Mouse (Mus musculus) MEL (cell line): ENCODE measurements at regions not wholly inside any gene's neighbourhood (a gene's known extent, or its start where the extent isn't known, plus 50 kb on each side); places are given as distances from the start of the nearest gene placed in this dataset.

Experiments used
- DNase-seq: peaks from one replicate; pipeline ENCODE4 v3.0.0; 2011; ENCODE audit warnings: low read depth, low spot score
- H3K27ac ChIP-seq: 2 replicates; pipeline ENCODE4 v1.5.1; 2012; ENCODE audit warnings: low read depth, mild to moderate bottlenecking, control low read depth, low read length, moderate library complexity; ENCODE audit not compliant: control insufficient read depth
- H3K27me3 ChIP-seq, 2 experiments: fragments of 150-350 bp in 1 of 2; sonication (generic) in 1 of 2; 2 replicates each; pipeline ENCODE4 v1.6.1; 2012; ENCODE audit warnings: low read length in 2 of 2, mild to moderate bottlenecking in 2 of 2, improper control_type of control experiment in 1 of 2, moderate library complexity in 1 of 2; ENCODE audit not compliant: insufficient read depth in 2 of 2, control insufficient read depth in 1 of 2
- H3K36me3 ChIP-seq, 2 experiments: 2 replicates each; pipeline ENCODE4 v1.6.1; 2012 to 2014; ENCODE audit warnings: low read length in 2 of 2, improper control_type of control experiment in 1 of 2, inconsistent platforms in 1 of 2, mild to moderate bottlenecking in 1 of 2; ENCODE audit not compliant: insufficient read depth in 2 of 2, control insufficient read depth in 1 of 2
- H3K4me1 ChIP-seq, 2 experiments: fragments of 150-350 bp in 1 of 2; sonication (generic) in 1 of 2; 2 replicates each; pipeline ENCODE4 v1.6.1; 2012; ENCODE audit warnings: low read length in 2 of 2, improper control_type of control experiment in 1 of 2, mild to moderate bottlenecking in 1 of 2; ENCODE audit not compliant: insufficient read depth in 2 of 2, control insufficient read depth in 1 of 2
- H3K4me3 ChIP-seq, 2 experiments: fragments of 150-350 bp in 1 of 2; sonication (generic) in 1 of 2; 2 replicates each; pipeline ENCODE4 v1.5.1; 2012; ENCODE audit warnings: low read depth in 2 of 2, low read length in 2 of 2, mild to moderate bottlenecking in 2 of 2, moderate library complexity in 2 of 2, control low read depth in 1 of 2, improper control_type of control experiment in 1 of 2; ENCODE audit not compliant: control insufficient read depth in 1 of 2, insufficient read depth in 1 of 2
- H3K79me2 ChIP-seq: 2 replicates; pipeline ENCODE4 v1.6.1; 2012; ENCODE audit warnings: mild to moderate bottlenecking, low read length, moderate library complexity; ENCODE audit not compliant: control insufficient read depth, poor library complexity, insufficient read depth
- H3K9ac ChIP-seq: 2 replicates; pipeline ENCODE4 v1.6.1; 2012; ENCODE audit warnings: low read depth, mild to moderate bottlenecking, control low read depth, low read length, moderate library complexity; ENCODE audit not compliant: control insufficient read depth, poor library complexity, severe bottlenecking
- H3K9me3 ChIP-seq: fragments of 150-350 bp; sonication (generic); replicated peaks from 2 replicates; pipeline ENCODE4 v1.6.1; 2012; ENCODE audit warnings: mild to moderate bottlenecking, low read length, improper control_type of control experiment, moderate library complexity; ENCODE audit not compliant: insufficient read depth
- BHLHE40 ChIP-seq: IDR thresholded peaks from 2 replicates; pipeline ENCODE4 v1.6.1; 2012; ENCODE audit warnings: low read depth, mild to moderate bottlenecking, inconsistent platforms, low read length, improper control_type of control experiment, borderline replicate concordance
- CHD2 ChIP-seq: IDR thresholded peaks from 2 replicates; pipeline ENCODE4 v1.6.1; 2011; ENCODE audit warnings: low read length, improper control_type of control experiment
- CTCF ChIP-seq, 3 experiments: IDR thresholded peaks in 2 of 3; conservative IDR thresholded peaks in 1 of 3; 2 replicates each; pipeline ENCODE4 v1.5.1; 2011 to 2012; ENCODE audit warnings: low read length in 3 of 3, low read depth in 2 of 3, mild to moderate bottlenecking in 2 of 3, improper control_type of control experiment in 1 of 3, inconsistent platforms in 1 of 3, mixed read lengths in 1 of 3, moderate library complexity in 1 of 3; ENCODE audit not compliant: control insufficient read depth in 1 of 3, insufficient read depth in 1 of 3, poor library complexity in 1 of 3, severe bottlenecking in 1 of 3
- ELF1 ChIP-seq: IDR thresholded peaks from 2 replicates; pipeline ENCODE4 v1.6.1; 2014; ENCODE audit warnings: low read depth, mild to moderate bottlenecking, inconsistent platforms, low read length, improper control_type of control experiment, moderate library complexity
- EP300 ChIP-seq, 2 experiments: IDR thresholded peaks; 2 replicates each; pipeline ENCODE4 v1.6.1; 2011; ENCODE audit warnings: improper control_type of control experiment in 2 of 2, low read length in 2 of 2, low read depth in 1 of 2, mild to moderate bottlenecking in 1 of 2
- ETS1 ChIP-seq: IDR thresholded peaks from 2 replicates; pipeline ENCODE4 v1.6.1; 2012; ENCODE audit warnings: low read depth, mild to moderate bottlenecking, inconsistent platforms, low read length, improper control_type of control experiment, moderate library complexity
- GATA1 ChIP-seq: IDR thresholded peaks from 2 replicates; pipeline ENCODE4 v1.6.1; 2011; ENCODE audit warnings: low read depth, low read length, improper control_type of control experiment
- HCFC1 ChIP-seq: IDR thresholded peaks from 2 replicates; pipeline ENCODE4 v1.6.1; 2012; ENCODE audit warnings: low read depth, mild to moderate bottlenecking, inconsistent platforms, low read length, improper control_type of control experiment, moderate library complexity
- KAT2A ChIP-seq: conservative IDR thresholded peaks from 2 replicates; pipeline ENCODE4 v1.6.1; 2012; ENCODE audit warnings: low read depth, low read length, improper control_type of control experiment, inconsistent platforms
- MXI1 ChIP-seq: IDR thresholded peaks from 2 replicates; pipeline ENCODE4 v1.6.1; 2011; ENCODE audit warnings: mild to moderate bottlenecking, low read depth, low read length, improper control_type of control experiment
- NRF1 ChIP-seq: IDR thresholded peaks from 2 replicates; pipeline ENCODE4 v1.6.1; 2014; ENCODE audit warnings: low read depth, mild to moderate bottlenecking, inconsistent platforms, low read length, improper control_type of control experiment, moderate library complexity; ENCODE audit not compliant: poor library complexity, insufficient read depth, severe bottlenecking
- POLR2A ChIP-seq, 2 experiments: IDR thresholded peaks; 2 replicates each; pipeline ENCODE4 v1.6.1; 2011 to 2012; ENCODE audit warnings: low read length in 2 of 2, mild to moderate bottlenecking in 2 of 2, control low read depth in 1 of 2, improper control_type of control experiment in 1 of 2, low read depth in 1 of 2, moderate library complexity in 1 of 2; ENCODE audit not compliant: control insufficient read depth in 1 of 2, insufficient read depth in 1 of 2, poor library complexity in 1 of 2
- POLR2AphosphoS2 ChIP-seq: IDR thresholded peaks from 2 replicates; pipeline ENCODE4 v1.6.1; 2011; ENCODE audit warnings: low read length, improper control_type of control experiment
- RAD21 ChIP-seq: IDR thresholded peaks from 2 replicates; pipeline ENCODE4 v1.6.1; 2011; ENCODE audit warnings: mild to moderate bottlenecking, low read depth, low read length, improper control_type of control experiment
- TAL1 ChIP-seq: IDR thresholded peaks from 2 replicates; pipeline ENCODE4 v1.6.1; 2012; ENCODE audit warnings: mild to moderate bottlenecking, inconsistent platforms, low read length, moderate library complexity, mixed read lengths
- TBP ChIP-seq: IDR thresholded peaks from 2 replicates; pipeline ENCODE4 v1.8.0; 2011; ENCODE audit warnings: low read depth, low read length, improper control_type of control experiment
- TCF12 ChIP-seq: IDR thresholded peaks from 2 replicates; pipeline ENCODE4 v1.6.1; 2014; ENCODE audit warnings: low read depth, mild to moderate bottlenecking, inconsistent platforms, low read length, improper control_type of control experiment, moderate library complexity
- UBTF ChIP-seq: IDR thresholded peaks from 2 replicates; pipeline ENCODE4 v1.6.1; 2012; ENCODE audit warnings: low read depth, mild to moderate bottlenecking, inconsistent platforms, low read length, improper control_type of control experiment, moderate library complexity, borderline replicate concordance; ENCODE audit not compliant: insufficient read depth
- USF2 ChIP-seq, 2 experiments: IDR thresholded peaks; 2 replicates each; pipeline ENCODE4 v1.6.1; 2011 to 2012; ENCODE audit warnings: improper control_type of control experiment in 2 of 2, low read length in 2 of 2, borderline replicate concordance in 1 of 2, inconsistent platforms in 1 of 2, low read depth in 1 of 2, mild to moderate bottlenecking in 1 of 2; ENCODE audit not compliant: insufficient read depth in 1 of 2
- ZNF384 ChIP-seq: IDR thresholded peaks from 2 replicates; pipeline ENCODE4 v1.6.1; 2012; ENCODE audit warnings: low read depth, mild to moderate bottlenecking, inconsistent platforms, low read length, improper control_type of control experiment

- Histone ChIP-seq H3K27me3 (no peaks in the 10 kb centered on the region), H3K4me3 (no peak overlapping the region), H3K9me3 (no peaks in the 10 kb centered on the region), H3K36me3 (no peaks in the 10 kb centered on the region), H3K79me2 (no peaks in the 10 kb centered on the region), H3K4me1 (no peaks in the 10 kb centered on the region), H3K27ac (no peak overlapping the region), H3K9ac (no peak overlapping the region)
- no peak for DNase-seq
- TF ChIP-seq GATA1, result no peak
- TF ChIP-seq CTCF (IDR thresholded peaks at IDR 0.05 in 2 of 3, conservative IDR thresholded peaks at IDR 0.05 in 1 of 3; ENCODE audit: control insufficient read depth in 1 of 3, insufficient read depth in 1 of 3, low read depth in 2 of 3, low read length in 3 of 3, poor library complexity in 1 of 3, severe bottlenecking in 1 of 3), result no peak
- no peak for TF ChIP-seq CHD2
- TF ChIP-seq HCFC1, result no peak
- no peak for TF ChIP-seq ETS1
- TF ChIP-seq NRF1, result no peak
- TF ChIP-seq POLR2AphosphoS2, result no peak
- no peak for TF ChIP-seq KAT2A
- TF ChIP-seq USF2 (IDR thresholded peaks at IDR 0.05; ENCODE audit: borderline replicate concordance in 1 of 2, insufficient read depth in 1 of 2, low read depth in 1 of 2, low read length in 2 of 2), result no peak
- no peak for TF ChIP-seq TBP
- TF ChIP-seq MXI1, result no peak
- no peak for TF ChIP-seq ELF1
- TF ChIP-seq POLR2A (IDR thresholded peaks at IDR 0.05; ENCODE audit: control insufficient read depth in 1 of 2, insufficient read depth in 1 of 2, low read depth in 1 of 2, low read length in 2 of 2, poor library complexity in 1 of 2), result no peak
- no peak for TF ChIP-seq ZNF384
- no peak for TF ChIP-seq UBTF
These were observed 290.4 kb upstream of the Trpc7 start for GRCm38 (mm10) chr13:57186168-57186567.

- Histone ChIP-seq H3K27me3 (no peaks in the 10 kb centered on the region), H3K9ac (no peak overlapping the region), H3K4me1 (no peaks in the 10 kb centered on the region), H3K79me2 (no peaks in the 10 kb centered on the region), H3K27ac (no peak overlapping the region), H3K4me3 (no peak overlapping the region), H3K9me3 (no peaks in the 10 kb centered on the region), H3K36me3 (no peaks in the 10 kb centered on the region)
- no peak for DNase-seq
- TF ChIP-seq EP300 (IDR thresholded peaks at IDR 0.05; ENCODE audit: low read depth in 1 of 2, low read length in 2 of 2), result no peak
These were observed 274.4 kb upstream of the Trpc7 start for GRCm38 (mm10) chr13:57170180-57170579.

GRCm38 (mm10) chr13:57169621-57170020 lies 273.8 kb upstream of the Trpc7 start:
- TF ChIP-seq RAD21 (no peak), TCF12 (no peak), BHLHE40 (no peak), UBTF (no peak), TAL1 (no peak)
- no peaks in the 10 kb centered on the region for H3K79me2 ChIP-seq

More at GRCm38 (mm10) chr13:57169621-57170020, 273.8 kb upstream of the Trpc7 start:
- H3K4me1 ChIP-seq, result no peaks in the 10 kb centered on the region
- H3K4me3 ChIP-seq, result no peak overlapping the region
- no peaks in the 10 kb centered on the region for H3K9me3 ChIP-seq
- no peaks in the 10 kb centered on the region for H3K27me3 ChIP-seq
- DNase-seq, result no peak
- H3K9ac ChIP-seq, result no peak overlapping the region
- no peak overlapping the region for H3K27ac ChIP-seq
- no peaks in the 10 kb centered on the region for H3K36me3 ChIP-seq
